Mouse (Mus musculus): ENCODE data around the gene Arf6. TPM values are rescaled to one million over a fixed set of nuclear protein-coding genes. Genes with fewer than 3 reads are reported as not detected.

Arf6 gene
- 13.7 TPM for polyA plus RNA-seq (2017; shearing (Covaris generic))

DNA sequence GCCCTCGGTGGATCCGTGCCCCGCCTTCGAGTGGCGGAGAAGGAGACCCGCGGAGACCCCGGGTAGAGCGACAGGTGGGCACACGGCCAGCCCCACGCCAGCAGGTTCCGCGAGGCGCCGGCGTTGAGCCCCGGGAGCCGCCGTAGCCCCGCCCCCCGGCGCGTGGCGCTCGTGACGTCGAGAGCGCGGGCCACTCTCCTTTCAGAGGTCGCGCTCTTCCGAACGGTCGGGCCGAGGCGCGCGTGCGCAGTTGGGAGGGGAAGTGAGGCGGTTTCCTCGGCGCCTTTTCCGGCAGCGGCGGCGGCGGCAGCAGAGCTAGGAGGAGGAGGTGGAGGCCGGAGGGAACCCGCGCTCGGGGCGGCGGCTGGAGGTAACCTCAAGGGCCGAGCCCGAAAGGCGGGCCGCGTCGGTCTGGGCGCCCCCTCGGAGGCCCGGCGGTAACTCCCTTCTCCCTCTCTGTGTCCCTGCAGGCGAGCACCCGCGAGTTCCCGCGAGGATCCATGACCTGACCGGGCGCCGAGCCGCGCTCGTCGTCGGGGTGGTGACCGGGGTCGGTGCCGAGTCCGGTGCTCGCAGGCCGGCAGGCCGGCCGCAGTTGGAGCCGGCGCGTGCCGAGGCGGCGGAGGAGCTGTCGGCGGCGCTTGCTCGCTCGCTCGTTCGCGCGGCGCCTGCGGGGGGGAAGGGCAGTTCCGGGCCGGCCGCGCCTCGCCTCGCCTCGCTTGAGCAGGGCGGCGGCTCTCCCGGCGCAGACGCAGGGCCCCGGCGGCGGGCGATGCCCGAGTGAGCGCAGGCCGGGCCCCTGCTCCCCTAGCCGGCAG is at the start of gene Arf6, which contains the start of gene Gm9887:
Gene Arf6 (plus strand): TSS at position 297 of the 818 bp plus-strand sequence.
Gene Gm9887 (minus strand): TSS at position 605 of the 818 bp plus-strand sequence.

DNA sequence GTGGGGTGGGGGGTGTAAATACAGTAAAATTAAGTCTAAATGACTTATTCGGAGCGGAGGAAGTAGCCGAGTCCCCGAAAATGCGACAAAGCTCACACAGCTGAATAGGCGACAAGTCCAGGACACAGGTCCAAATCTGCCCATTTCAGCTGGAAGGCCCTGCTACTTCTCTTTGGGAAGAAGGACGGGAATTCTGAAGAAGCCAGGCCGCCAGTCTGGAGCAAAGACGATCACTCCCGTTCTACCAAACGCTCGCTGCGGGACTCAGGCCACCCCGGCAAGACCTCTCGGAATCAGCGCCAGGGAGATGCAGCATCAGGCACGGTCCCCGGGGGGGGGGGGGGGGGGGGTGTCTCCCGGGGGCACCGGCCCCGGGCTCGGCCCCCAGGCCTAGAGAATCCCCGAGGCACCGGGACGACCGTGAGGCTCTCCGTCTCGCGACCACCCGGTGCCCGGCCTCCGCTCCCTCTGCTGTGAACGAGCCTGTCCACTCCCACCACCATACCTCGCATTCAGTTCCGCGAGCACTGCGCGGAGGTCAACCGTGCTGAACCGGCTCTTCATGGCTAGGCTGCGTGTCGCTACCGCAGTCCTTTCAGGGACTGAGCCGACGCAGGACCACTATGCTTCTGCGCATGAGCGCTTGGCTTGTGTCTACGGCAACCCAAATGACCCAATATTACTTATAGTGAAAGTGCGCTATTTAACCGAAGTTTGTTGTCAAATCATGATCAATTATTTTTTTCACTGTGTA is 15.2 kb upstream of the Arf6 start, which contains the start of gene Nemf:
Gene Nemf (minus strand): TSS at position 620 of the 754 bp plus-strand sequence.

Other genes starting within 250 kb of the Arf6 start
- 1,879 TPM for gene Rps29, start 213.0 kb upstream of the Arf6 start, polyA plus RNA-seq (2017; shearing (Covaris generic))
- gene Lrr1, start 203.3 kb upstream of the Arf6 start, polyA plus RNA-seq (2017; shearing (Covaris generic)) = 2.4 TPM
- 421 TPM for gene Rpl36al, start 188.1 kb upstream of the Arf6 start, polyA plus RNA-seq (2017; shearing (Covaris generic))
- gene Mgat2, start 188.0 kb upstream of the Arf6 start, polyA plus RNA-seq (2017; shearing (Covaris generic)) = 24.1 TPM
- 23.6 TPM for gene Gm49383, start 175.0 kb upstream of the Arf6 start, polyA plus RNA-seq (2017; shearing (Covaris generic))
- gene Dnaaf2, start 173.7 kb upstream of the Arf6 start, polyA plus RNA-seq (2017; shearing (Covaris generic)) = 7.8 TPM
- 20.6 TPM for gene Gm49384, start 167.9 kb upstream of the Arf6 start, polyA plus RNA-seq (2017; shearing (Covaris generic))
- gene Pole2, start 144.0 kb upstream of the Arf6 start, polyA plus RNA-seq (2017; shearing (Covaris generic)) = 7.7 TPM
- 23.7 TPM for gene Klhdc1, start 131.0 kb upstream of the Arf6 start, polyA plus RNA-seq (2017; shearing (Covaris generic))
- gene Klhdc2, start 75.5 kb upstream of the Arf6 start, polyA plus RNA-seq (2017; shearing (Covaris generic)) = 12.8 TPM
- 152 TPM for gene Nemf, start 15.0 kb upstream of the Arf6 start, polyA plus RNA-seq (2017; shearing (Covaris generic))
- gene Gm9887, start 308 bp downstream of the Arf6 start, polyA plus RNA-seq (2017; shearing (Covaris generic)) = not detected
- 3.8 TPM for gene Vcpkmt, start 210.9 kb downstream of the Arf6 start, polyA plus RNA-seq (2017; shearing (Covaris generic))

Measured in inflammation-experienced regulatory T-cells, adult 16 weeks (primary cell).